Mouse (Mus musculus): ENCODE data around the gene Rab5if. TPM values are rescaled to one million over a fixed set of nuclear protein-coding genes. Genes with fewer than 3 reads are reported as not detected.
"Not testable (repeated sequence)": the region's sequence is repeated elsewhere in the genome, so short reads cannot be mapped to it uniquely, and the experiment has no call there.

Rab5if gene
- 285 and 371 TPM in 2 replicates for polyA plus RNA-seq (2012; ENCODE audit: insufficient read depth, insufficient read length, missing spikeins)

GRCm38 (mm10) chr2:156862772-156863486 is at the start of gene Rab5if:
Gene Rab5if (plus strand): TSS chr2:156863128.
- Histone ChIP-seq H3K4me3 (ENCODE audit: insufficient read depth, low read depth, low read length) (peak within 1 kb of the TSS; percentile 92), H3K4me1 (ENCODE audit: control insufficient read depth, insufficient read depth, insufficient read length, low read length) (peaks cover 5% of the 10 kb centered on the region; the same call in 1 of the 2 replicates)

GRCm38 (mm10) chr2:156814344-156814801 is 48.6 kb upstream of the Rab5if start:
- no peak overlapping the region for H3K27ac ChIP-seq (replicated peaks; ENCODE audit: low read depth, low read length)
- no peaks in the 10 kb centered on the region for H3K4me1 ChIP-seq (ENCODE audit: control insufficient read depth, insufficient read depth, insufficient read length, low read length)
- no peak overlapping the region for H3K4me3 ChIP-seq (ENCODE audit: insufficient read depth, low read depth, low read length)

More at GRCm38 (mm10) chr2:156862772-156863486, at the start of gene Rab5if:
- peak within 1 kb of the TSS; percentile 92 for H3K27ac ChIP-seq (replicated peaks; ENCODE audit: low read depth, low read length)

GRCm38 (mm10) chr2:156814893-156815292 is 48.0 kb upstream of the Rab5if start:
- H3K27ac ChIP-seq (replicated peaks; ENCODE audit: low read depth, low read length), result no peak overlapping the region
- no peaks in the 10 kb centered on the region for H3K4me1 ChIP-seq (ENCODE audit: control insufficient read depth, insufficient read depth, insufficient read length, low read length)

GRCm38 (mm10) chr2:156815412-156815811 is 47.5 kb upstream of the Rab5if start:
- H3K27ac ChIP-seq (replicated peaks; ENCODE audit: low read depth, low read length), result no peak overlapping the region
- H3K4me3 ChIP-seq (ENCODE audit: insufficient read depth, low read depth, low read length), result no peak overlapping the region
- no peaks in the 10 kb centered on the region for H3K4me1 ChIP-seq (ENCODE audit: control insufficient read depth, insufficient read depth, insufficient read length, low read length)

More at GRCm38 (mm10) chr2:156814893-156815292, 48.0 kb upstream of the Rab5if start:
- no peak overlapping the region for H3K4me3 ChIP-seq (ENCODE audit: insufficient read depth, low read depth, low read length)

GRCm38 (mm10) chr2:156816116-156816515 is 46.8 kb upstream of the Rab5if start:
- Histone ChIP-seq H3K4me3 (ENCODE audit: insufficient read depth, low read depth, low read length) (no peak overlapping the region), H3K4me1 (ENCODE audit: control insufficient read depth, insufficient read depth, insufficient read length, low read length) (no peaks in the 10 kb centered on the region), H3K27ac (replicated peaks; ENCODE audit: low read depth, low read length) (no peak overlapping the region)

- not testable (repeated sequence) for H3K27ac ChIP-seq (replicated peaks; ENCODE audit: low read depth, low read length); H3K4me3 ChIP-seq (ENCODE audit: insufficient read depth, low read depth, low read length); H3K4me1 ChIP-seq (ENCODE audit: control insufficient read depth, insufficient read depth, insufficient read length, low read length)
Measured at GRCm38 (mm10) chr2:156825128-156825527, 37.8 kb upstream of the Rab5if start.

GRCm38 (mm10) chr2:156834336-156834735 is 28.6 kb upstream of the Rab5if start:
- H3K4me3 ChIP-seq (ENCODE audit: insufficient read depth, low read depth, low read length), result no peak overlapping the region
- no peak overlapping the region for H3K27ac ChIP-seq (replicated peaks; ENCODE audit: low read depth, low read length)
- no peaks in the 10 kb centered on the region for H3K4me1 ChIP-seq (ENCODE audit: control insufficient read depth, insufficient read depth, insufficient read length, low read length)

- no peaks in the 10 kb centered on the region; the same call in 1 of the 2 replicates for H3K4me1 ChIP-seq (ENCODE audit: control insufficient read depth, insufficient read depth, insufficient read length, low read length)
- no peak overlapping the region for H3K4me3 ChIP-seq (ENCODE audit: insufficient read depth, low read depth, low read length)
- H3K27ac ChIP-seq (replicated peaks; ENCODE audit: low read depth, low read length), result no peak overlapping the region
Measured at GRCm38 (mm10) chr2:156838839-156839238, 24.1 kb upstream of the Rab5if start.

- H3K27ac ChIP-seq (replicated peaks; ENCODE audit: low read depth, low read length), result no peak within 1 kb of the TSS
- H3K4me3 ChIP-seq (ENCODE audit: insufficient read depth, low read depth, low read length), result peak within 1 kb of the TSS; percentile 57
- no peaks in the 10 kb centered on the region; the same call in 1 of the 2 replicates for H3K4me1 ChIP-seq (ENCODE audit: control insufficient read depth, insufficient read depth, insufficient read length, low read length)
Measured at GRCm38 (mm10) chr2:156839319-156840191, 23.4 kb upstream of the Rab5if start, which contains the start of gene Tgif2. Gene Tgif2 (plus strand): TSS chr2:156840007.

GRCm38 (mm10) chr2:156840301-156841027 is 22.5 kb upstream of the Rab5if start:
- Histone ChIP-seq H3K4me3 (ENCODE audit: insufficient read depth, low read depth, low read length) (peak overlapping the region; percentile 57), H3K27ac (replicated peaks; ENCODE audit: low read depth, low read length) (no peak overlapping the region), H3K4me1 (ENCODE audit: control insufficient read depth, insufficient read depth, insufficient read length, low read length) (no peaks in the 10 kb centered on the region; the same call in 1 of the 2 replicates)

- Histone ChIP-seq H3K4me1 (ENCODE audit: control insufficient read depth, insufficient read depth, insufficient read length, low read length) (no peaks in the 10 kb centered on the region; the same call in 1 of the 2 replicates), H3K27ac (replicated peaks; ENCODE audit: low read depth, low read length) (no peak overlapping the region), H3K4me3 (ENCODE audit: insufficient read depth, low read depth, low read length) (peak overlapping the region; percentile 57)
Measured at GRCm38 (mm10) chr2:156841028-156841840, 21.7 kb upstream of the Rab5if start.

GRCm38 (mm10) chr2:156841841-156842706 is 20.9 kb upstream of the Rab5if start:
- no peaks in the 10 kb centered on the region; the same call in 1 of the 2 replicates for H3K4me1 ChIP-seq (ENCODE audit: control insufficient read depth, insufficient read depth, insufficient read length, low read length)
- peak overlapping the region; percentile 57 for H3K4me3 ChIP-seq (ENCODE audit: insufficient read depth, low read depth, low read length)
- H3K27ac ChIP-seq (replicated peaks; ENCODE audit: low read depth, low read length), result no peak overlapping the region

- Histone ChIP-seq H3K4me3 (ENCODE audit: insufficient read depth, low read depth, low read length) (no peak overlapping the region), H3K4me1 (ENCODE audit: control insufficient read depth, insufficient read depth, insufficient read length, low read length) (no peaks in the 10 kb centered on the region; the same call in 1 of the 2 replicates), H3K27ac (replicated peaks; ENCODE audit: low read depth, low read length) (no peak overlapping the region)
Measured at GRCm38 (mm10) chr2:156842711-156843110, 20.2 kb upstream of the Rab5if start.

Measured in brown adipose tissue, adult 24 weeks (tissue).